Mouse (Mus musculus): ENCODE measurements around the gene Lsg1. TPM values are rescaled to one million over a fixed set of nuclear protein-coding genes. Genes with fewer than 3 reads are reported as not detected.

Gene Lsg1
- polyA plus RNA-seq, 1 experiment, result 9.4 TPM

DNA sequence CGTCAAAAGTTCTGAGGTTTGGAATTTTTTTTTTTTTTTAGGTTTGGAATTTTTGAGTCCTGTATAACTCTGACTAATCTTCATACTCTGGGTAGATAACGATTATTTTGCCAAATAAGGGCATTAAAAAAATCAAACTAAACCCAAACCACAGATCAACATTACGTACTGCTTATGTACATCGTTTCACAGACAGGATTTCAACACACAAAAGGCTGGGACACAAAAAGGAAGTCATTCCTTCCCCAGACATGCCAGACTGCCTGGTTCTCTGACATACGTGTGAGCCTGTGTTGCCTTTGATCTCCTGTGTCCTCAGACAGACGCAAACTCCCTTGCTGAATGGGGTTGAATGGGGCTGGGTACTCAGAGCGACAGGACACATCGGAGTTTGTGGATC is 59.0 kb downstream of the Lsg1 start:
- Histone ChIP-seq H3K4me1 (ENCODE audit: control insufficient read depth, insufficient read depth, low read length) (no peaks in the 10 kb centered on the region), H3K4me3 (ENCODE audit: insufficient read depth, low read depth, low read length) (no peak overlapping the region), H3K36me3 (ENCODE audit: control insufficient read depth, insufficient read depth, low read length) (no peaks in the 10 kb centered on the region), H3K27me3 (replicated peaks; ENCODE audit: control insufficient read depth, insufficient read depth, low read length) (no peaks in the 10 kb centered on the region), H3K27ac (ENCODE audit: insufficient read depth, low read depth, low read length) (no peak overlapping the region)
- no peak for TF ChIP-seq POLR2A (IDR thresholded peaks at IDR 0.05; ENCODE audit: low read depth, low read length)
- WGBS, result 89% methylated on average over 8 of the region's 8 CpGs
- DNase-seq, result no peak

- no peaks in the 10 kb centered on the region for H3K4me1 ChIP-seq (ENCODE audit: control insufficient read depth, insufficient read depth, low read length)
- WGBS, result 68% methylated on average over 2 of the region's 2 CpGs
- H3K4me3 ChIP-seq (ENCODE audit: insufficient read depth, low read depth, low read length), result no peak overlapping the region
- H3K36me3 ChIP-seq (ENCODE audit: control insufficient read depth, insufficient read depth, low read length), result no peaks in the 10 kb centered on the region
- TF ChIP-seq POLR2A (IDR thresholded peaks at IDR 0.05; ENCODE audit: low read depth, low read length) (no peak), CTCF (conservative IDR thresholded peaks at IDR 0.05; ENCODE audit: insufficient read depth, insufficient read length, low read depth, low read length) (no peak)
- no peak for DNase-seq
- no peak overlapping the region for H3K27ac ChIP-seq (ENCODE audit: insufficient read depth, low read depth, low read length)
- no peaks in the 10 kb centered on the region for H3K27me3 ChIP-seq (replicated peaks; ENCODE audit: control insufficient read depth, insufficient read depth, low read length)
Observed at GRCm38 (mm10) chr16:30527889-30528288, 59.5 kb downstream of the Lsg1 start.

DNA sequence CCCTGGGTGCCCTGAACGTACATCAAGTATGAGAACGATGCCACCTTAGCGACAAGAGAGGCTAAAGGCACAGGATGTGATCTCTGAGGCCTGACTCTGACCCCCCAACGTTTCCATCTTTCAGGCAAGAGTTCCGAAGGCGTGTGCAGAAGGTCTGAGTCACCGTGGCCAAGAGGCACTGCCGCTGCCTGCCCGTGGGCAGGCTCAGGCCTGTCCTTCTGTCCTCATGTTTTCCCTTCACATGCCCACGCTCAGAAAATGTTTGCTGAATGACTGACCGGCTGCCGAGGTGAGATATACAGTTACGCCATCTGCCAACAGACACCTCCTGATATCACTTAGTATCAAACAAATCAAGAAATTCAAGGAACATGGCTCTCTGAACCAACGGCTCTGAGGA is 61.6 kb downstream of the Lsg1 start:
- Histone ChIP-seq H3K4me1 (ENCODE audit: control insufficient read depth, insufficient read depth, low read length) (no peaks in the 10 kb centered on the region), H3K36me3 (ENCODE audit: control insufficient read depth, insufficient read depth, low read length) (no peaks in the 10 kb centered on the region), H3K4me3 (ENCODE audit: insufficient read depth, low read depth, low read length) (no peak overlapping the region), H3K27ac (ENCODE audit: insufficient read depth, low read depth, low read length) (no peak overlapping the region), H3K27me3 (replicated peaks; ENCODE audit: control insufficient read depth, insufficient read depth, low read length) (no peaks in the 10 kb centered on the region)
- WGBS, result 80% methylated on average over 14 of the region's 14 CpGs
- DNase-seq, result no peak
- TF ChIP-seq POLR2A (IDR thresholded peaks at IDR 0.05; ENCODE audit: low read depth, low read length), result no peak
- TF ChIP-seq CTCF (conservative IDR thresholded peaks at IDR 0.05; ENCODE audit: insufficient read depth, insufficient read length, low read depth, low read length), result no peak

DNA sequence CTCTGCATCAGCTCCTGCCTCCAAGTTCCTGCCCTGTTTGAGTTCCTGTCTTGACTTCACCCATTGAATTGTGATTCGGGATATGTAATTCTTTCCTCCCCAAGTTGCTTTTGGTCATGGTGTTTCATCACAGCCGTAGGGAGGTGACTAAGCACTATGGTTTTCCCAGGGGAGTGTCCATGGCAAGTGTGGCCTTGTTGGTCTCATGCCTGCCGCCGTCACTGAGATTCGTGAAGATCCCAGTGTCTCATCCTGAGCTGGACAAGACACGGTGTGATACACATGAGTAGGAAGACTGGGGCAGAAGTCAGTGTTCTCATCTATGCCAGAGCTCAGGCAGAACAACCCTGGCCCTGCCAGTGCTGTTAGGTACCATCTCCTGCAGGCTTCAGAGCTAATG is 62.9 kb downstream of the Lsg1 start:
- TF ChIP-seq CTCF (conservative IDR thresholded peaks at IDR 0.05; ENCODE audit: insufficient read depth, insufficient read length, low read depth, low read length) (no peak), POLR2A (IDR thresholded peaks at IDR 0.05; ENCODE audit: low read depth, low read length) (no peak)

GRCm38 (mm10) chr16:30522253-30522940 is 65.0 kb downstream of the Lsg1 start:
- TF ChIP-seq POLR2A (IDR thresholded peaks at IDR 0.05; ENCODE audit: low read depth, low read length) (no peak), CTCF (conservative IDR thresholded peaks at IDR 0.05; ENCODE audit: insufficient read depth, insufficient read length, low read depth, low read length) (no peak)

More for the DNA sequence above, 62.9 kb downstream of the Lsg1 start:
- H3K4me1 ChIP-seq (ENCODE audit: control insufficient read depth, insufficient read depth, low read length), result no peaks in the 10 kb centered on the region
- no peak overlapping the region for H3K4me3 ChIP-seq (ENCODE audit: insufficient read depth, low read depth, low read length)
- DNase-seq, result no peak
- WGBS, result 91% methylated on average over 6 of the region's 6 CpGs
- no peaks in the 10 kb centered on the region for H3K27me3 ChIP-seq (replicated peaks; ENCODE audit: control insufficient read depth, insufficient read depth, low read length)
- no peak overlapping the region for H3K27ac ChIP-seq (ENCODE audit: insufficient read depth, low read depth, low read length)
- no peaks in the 10 kb centered on the region for H3K36me3 ChIP-seq (ENCODE audit: control insufficient read depth, insufficient read depth, low read length)

GRCm38 (mm10) chr16:30521147-30521546 is 66.2 kb downstream of the Lsg1 start:
- no peaks in the 10 kb centered on the region for H3K27me3 ChIP-seq (replicated peaks; ENCODE audit: control insufficient read depth, insufficient read depth, low read length)
- no peak for DNase-seq
- peaks cover 5% of the 10 kb centered on the region; the same call in 1 of the 2 replicates for H3K4me1 ChIP-seq (ENCODE audit: control insufficient read depth, insufficient read depth, low read length)
- 70% methylated on average over 3 of the region's 3 CpGs for WGBS
- no peak for TF ChIP-seq CTCF (conservative IDR thresholded peaks at IDR 0.05; ENCODE audit: insufficient read depth, insufficient read length, low read depth, low read length)
- no peak for TF ChIP-seq POLR2A (IDR thresholded peaks at IDR 0.05; ENCODE audit: low read depth, low read length)
- H3K4me3 ChIP-seq (ENCODE audit: insufficient read depth, low read depth, low read length), result no peak overlapping the region
- H3K27ac ChIP-seq (ENCODE audit: insufficient read depth, low read depth, low read length), result no peak overlapping the region
- no peaks in the 10 kb centered on the region for H3K36me3 ChIP-seq (ENCODE audit: control insufficient read depth, insufficient read depth, low read length)

More at GRCm38 (mm10) chr16:30522253-30522940, 65.0 kb downstream of the Lsg1 start:
- H3K36me3 ChIP-seq (ENCODE audit: control insufficient read depth, insufficient read depth, low read length), result no peaks in the 10 kb centered on the region
- peaks cover 5% of the 10 kb centered on the region; the same call in 1 of the 2 replicates for H3K4me1 ChIP-seq (ENCODE audit: control insufficient read depth, insufficient read depth, low read length)
- no peak overlapping the region for H3K4me3 ChIP-seq (ENCODE audit: insufficient read depth, low read depth, low read length)
- no peaks in the 10 kb centered on the region for H3K27me3 ChIP-seq (replicated peaks; ENCODE audit: control insufficient read depth, insufficient read depth, low read length)
- DNase-seq, result no peak
- WGBS, result 80% methylated on average over 10 of the region's 10 CpGs
- no peak overlapping the region for H3K27ac ChIP-seq (ENCODE audit: insufficient read depth, low read depth, low read length)

DNA sequence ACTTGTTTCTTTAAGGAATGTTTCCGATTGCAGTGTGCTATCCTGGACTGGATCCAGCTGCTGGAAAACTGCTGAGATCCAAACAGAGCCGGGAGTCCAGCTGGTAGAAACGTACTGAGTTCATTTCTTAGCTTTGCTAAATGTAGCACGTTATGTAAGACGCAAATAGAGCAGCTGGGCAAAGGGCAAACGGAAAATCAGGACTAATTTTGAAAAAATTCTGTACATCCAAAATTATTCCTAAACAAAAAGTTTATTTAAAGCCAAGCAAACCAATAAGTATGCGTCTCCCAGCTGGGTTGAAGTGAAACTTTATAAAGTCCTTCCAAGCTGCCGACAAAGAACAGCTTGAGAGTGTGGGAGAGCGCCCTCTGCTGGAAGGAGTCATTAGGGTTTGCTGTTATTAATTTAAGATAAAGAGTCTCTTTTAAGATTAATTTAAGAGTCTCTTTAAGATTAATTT is 67.0 kb downstream of the Lsg1 start:
- H3K36me3 ChIP-seq (ENCODE audit: control insufficient read depth, insufficient read depth, low read length), result no peaks in the 10 kb centered on the region
- H3K4me1 ChIP-seq (ENCODE audit: control insufficient read depth, insufficient read depth, low read length), result peaks cover 5% of the 10 kb centered on the region; the same call in 1 of the 2 replicates
- peak overlapping the region; percentile 83 for H3K27ac ChIP-seq (ENCODE audit: insufficient read depth, low read depth, low read length)
- no peaks in the 10 kb centered on the region for H3K27me3 ChIP-seq (replicated peaks; ENCODE audit: control insufficient read depth, insufficient read depth, low read length)
- WGBS, result 3% methylated on average over 9 of the region's 9 CpGs
- peak; percentile 91 for DNase-seq
- H3K4me3 ChIP-seq (ENCODE audit: insufficient read depth, low read depth, low read length), result no peak overlapping the region; the same call in 1 of the 2 replicates
- TF ChIP-seq CTCF (conservative IDR thresholded peaks at IDR 0.05; ENCODE audit: insufficient read depth, insufficient read length, low read depth, low read length) (peak; percentile 80), POLR2A (IDR thresholded peaks at IDR 0.05; ENCODE audit: low read depth, low read length) (no peak)

All from kidney, adult 2 months (tissue).